Mouse (Mus musculus): ENCODE data around the gene Lamc2.

DNA sequence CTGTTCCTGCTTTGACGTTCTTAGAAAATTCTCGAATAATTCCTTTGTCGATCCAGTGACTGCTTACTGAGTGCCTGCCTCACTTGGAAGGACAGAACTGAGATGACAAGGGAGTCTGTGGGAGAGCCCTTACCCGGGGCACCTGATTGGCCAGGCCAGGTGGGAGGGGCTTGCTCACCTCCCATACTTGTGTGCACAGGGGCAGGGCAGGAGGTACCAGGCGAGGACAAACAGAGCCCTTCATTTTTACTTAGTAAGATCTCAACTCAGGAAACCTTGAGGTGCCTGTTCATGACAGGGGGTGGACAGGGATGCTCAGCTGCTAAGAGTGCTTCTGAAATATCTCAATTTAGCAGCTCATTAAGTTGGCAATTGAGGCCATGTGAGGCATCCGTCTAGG lies 110.3 kb downstream of the Lamc2 start:
- TF ChIP-seq POLR2A (IDR thresholded peaks at IDR 0.05; ENCODE audit: borderline replicate concordance, control insufficient read depth, low read depth, low read length) = no peak
- TF ChIP-seq CTCF (IDR thresholded peaks at IDR 0.05; ENCODE audit: control insufficient read depth, insufficient read depth, low read length) = no peak
